8 mouse cellular contexts compared by ENCODE assay signal in the genomic region with DNA sequence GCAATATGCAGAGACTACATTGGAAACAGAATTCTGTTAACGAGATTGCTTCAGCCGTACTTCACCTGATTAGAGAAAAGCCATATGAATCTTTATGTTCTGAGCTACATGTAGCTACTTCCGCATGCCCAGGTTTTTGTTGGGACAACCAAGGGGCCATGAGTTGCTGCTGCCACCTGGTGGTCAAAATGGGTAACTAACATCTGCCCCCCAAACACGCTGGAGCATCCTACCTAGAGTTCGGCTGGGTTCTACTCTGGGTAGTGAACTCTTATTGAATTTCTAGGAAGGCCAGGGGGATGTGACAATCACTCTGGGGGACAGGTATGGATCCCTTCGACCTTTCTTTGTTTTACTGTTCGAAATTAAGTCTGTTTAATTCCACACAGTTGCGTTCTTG. TPM values are rescaled to one million over a fixed set of nuclear protein-coding genes. Genes with fewer than 3 reads are reported as not detected.
DNase-seq lines count a peak whose midpoint lies in the region; ATAC-seq and TF ChIP-seq lines count a peak whose summit lies in the region.

No protein-coding gene starts in this region.

- no peak overlapping the region for H3K4me3 ChIP-seq in embryonic facial prominence, embryonic 10.5 days
- H3K4me3 ChIP-seq in kidney, postnatal 0 days (replicated peaks; ENCODE audit: low read depth, low read length), result no peak overlapping the region
- H3K4me3 ChIP-seq in liver, embryonic 11.5 days (ENCODE audit: low read depth, low read length), result no peak overlapping the region

- H3K9ac ChIP-seq in kidney, postnatal 0 days (ENCODE audit: low read depth, low read length), result no peak overlapping the region
- H3K9ac ChIP-seq in liver, embryonic 11.5 days (ENCODE audit: low read depth, low read length), result no peak overlapping the region

- no peaks in the 10 kb centered on the region for H3K4me1 ChIP-seq in embryonic facial prominence, embryonic 10.5 days
- H3K4me1 ChIP-seq in kidney, postnatal 0 days (replicated peaks; ENCODE audit: insufficient read depth, low read length), result no peaks in the 10 kb centered on the region
- H3K4me1 ChIP-seq in liver, embryonic 11.5 days (replicated peaks; ENCODE audit: control insufficient read depth, insufficient read depth, low read length), result no peaks in the 10 kb centered on the region

- 33% methylated on average over 8 of the region's 8 CpGs for WGBS in embryonic facial prominence, embryonic 10.5 days
- 15% methylated on average over 8 of the region's 8 CpGs for WGBS in kidney, postnatal 0 days
- 16% methylated on average over 8 of the region's 8 CpGs for WGBS in liver, embryonic 11.5 days

- 0 out of 2 replicates have a peak, but pooled peaks have one; percentile 21 for ATAC-seq in kidney, postnatal 0 days (replicated peaks; ENCODE audit: low FRiP score, low read depth)
- 0 out of 2 replicates have a peak, but pooled peaks have one; percentile 23 for ATAC-seq in liver, embryonic 11.5 days (replicated peaks; ENCODE audit: low FRiP score)

- H3K27ac ChIP-seq in embryonic facial prominence, embryonic 10.5 days (replicated peaks), result no peak overlapping the region
- H3K27ac ChIP-seq in kidney, postnatal 0 days, result no peak overlapping the region
- no peak overlapping the region for H3K27ac ChIP-seq in liver, embryonic 11.5 days (ENCODE audit: low read depth, low read length)

- peak; percentile 45 to 54 for DNase-seq in CD8-positive naive resting alpha-beta T cell, adult 2 months (ENCODE audit: low read depth in 2 of 2, low spot score in 2 of 2)
- peak; percentile 74 for DNase-seq in adrenal gland, postnatal 25 days
- peak; percentile 83 for DNase-seq in embryonic facial prominence, embryonic 10.5 days (ENCODE audit: low spot score)
- peak; percentile 73 for DNase-seq in heart, adult 8-10 months (ENCODE audit: low spot score)
- DNase-seq in kidney, postnatal 0 days (ENCODE audit: low spot score), result peak; percentile 91
- peak; percentile 67 for DNase-seq in liver, embryonic 11.5 days (ENCODE audit: low spot score)
- peak; percentile 60 for DNase-seq in ovary, postnatal 10 days (ENCODE audit: low spot score)
- DNase-seq in thymus, adult 18-20 months, result peak; percentile 14 to 16

- no peaks in the 10 kb centered on the region for H3K9me3 ChIP-seq in embryonic facial prominence, embryonic 10.5 days
- no peaks in the 10 kb centered on the region for H3K9me3 ChIP-seq in kidney, postnatal 0 days (replicated peaks; ENCODE audit: low read length)
- H3K9me3 ChIP-seq in liver, embryonic 11.5 days (ENCODE audit: control insufficient read depth, low read length), result no peaks in the 10 kb centered on the region

- H3K36me3 ChIP-seq in embryonic facial prominence, embryonic 10.5 days (replicated peaks), result no peaks in the 10 kb centered on the region
- H3K36me3 ChIP-seq in kidney, postnatal 0 days (ENCODE audit: insufficient read depth, low read length), result no peaks in the 10 kb centered on the region
- no peaks in the 10 kb centered on the region for H3K36me3 ChIP-seq in liver, embryonic 11.5 days (ENCODE audit: control insufficient read depth, insufficient read depth, low read length)

- peak; percentile 99 for TF ChIP-seq CTCF in kidney, postnatal 0 days (IDR thresholded peaks at IDR 0.05; ENCODE audit: low read depth)

- H3K4me2 ChIP-seq in kidney, postnatal 0 days (ENCODE audit: low read length), result no peak overlapping the region
- H3K4me2 ChIP-seq in liver, embryonic 11.5 days, result no peak overlapping the region

- H3K27me3 ChIP-seq in embryonic facial prominence, embryonic 10.5 days (replicated peaks; ENCODE audit: low read depth, poor library complexity, severe bottlenecking), result no peaks in the 10 kb centered on the region
- no peaks in the 10 kb centered on the region for H3K27me3 ChIP-seq in kidney, postnatal 0 days (ENCODE audit: insufficient read depth, low read length)
- no peaks in the 10 kb centered on the region for H3K27me3 ChIP-seq in liver, embryonic 11.5 days (replicated peaks; ENCODE audit: control insufficient read depth, insufficient read depth, low read length)

RNA-seq across cellular contexts. Expression of a gene that starts 25.8 kb away (rescaled TPM):
- total RNA-seq in adrenal gland, postnatal 25 days (2021), result 23.0 and 27.0 TPM in 2 replicates
- 10.6 and 11.1 TPM in 2 replicates for polyA plus RNA-seq in embryonic facial prominence, embryonic 10.5 days (2016; fragmentation: Nextera tagmentation; extraction: Ambion mirVana)
- 10 to 100 TPM; 24.1 to 25.3 (median 24.6) TPM for total RNA-seq in heart, adult 8-10 months (2022)
- polyA plus RNA-seq in kidney, postnatal 0 days (2015; fragmentation: Nextera tagmentation; extraction: Ambion mirVana), result 18.3 and 19.5 TPM in 2 replicates
- polyA plus RNA-seq in liver, embryonic 11.5 days (2014; fragmentation: Nextera tagmentation; extraction: Ambion mirVana), result 6.2 and 7.3 TPM in 2 replicates

Comparison
In these comparisons a context has a peak if more than half of its experiments do, and no peak if none do; other contexts are left out.
1. DNase-seq: peak in every context shown above with its lines; median percentile 91 in kidney, postnatal 0 days; 83 in embryonic facial prominence, embryonic 10.5 days; 74 in adrenal gland, postnatal 25 days; 73 in heart, adult 8-10 months; 67 in liver, embryonic 11.5 days; 60 in ovary, postnatal 10 days; 50 in CD8-positive naive resting alpha-beta T cell, adult 2 months; 15 in thymus, adult 18-20 months.